Mouse (Mus musculus) megakaryocyte, adult 5-6 weeks (primary cell): ENCODE measurements around the gene Ercc6l. TPM values are rescaled to one million over a fixed set of nuclear protein-coding genes. Genes with fewer than 3 reads are reported as not detected.

Experiments
- ATAC-seq: 2 replicates; pipeline ENCODE4 v1.8.0; 2016; ENCODE audit warnings: mild to moderate bottlenecking, inconsistent platforms; ENCODE audit not compliant: poor library complexity, severe bottlenecking
- total RNA-seq, 2 experiments: library from RNA; stranded (forward) in 1 of 2; stranded (reverse) in 1 of 2; fragments of 153-499, 151-499 nt in 1 of 2; fragments of 221-1000, 200-1000 nt in 1 of 2; gene quantifications; 2 replicates each; pipeline versions ENCODE4 v1.2.3 to v1.2.4; 2015 to 2017

Ercc6l gene
- total RNA-seq (2015) (22.7 and 26.9 TPM in 2 replicates), total RNA-seq (2017) (28.5 and 29.9 TPM in 2 replicates)

DNA sequence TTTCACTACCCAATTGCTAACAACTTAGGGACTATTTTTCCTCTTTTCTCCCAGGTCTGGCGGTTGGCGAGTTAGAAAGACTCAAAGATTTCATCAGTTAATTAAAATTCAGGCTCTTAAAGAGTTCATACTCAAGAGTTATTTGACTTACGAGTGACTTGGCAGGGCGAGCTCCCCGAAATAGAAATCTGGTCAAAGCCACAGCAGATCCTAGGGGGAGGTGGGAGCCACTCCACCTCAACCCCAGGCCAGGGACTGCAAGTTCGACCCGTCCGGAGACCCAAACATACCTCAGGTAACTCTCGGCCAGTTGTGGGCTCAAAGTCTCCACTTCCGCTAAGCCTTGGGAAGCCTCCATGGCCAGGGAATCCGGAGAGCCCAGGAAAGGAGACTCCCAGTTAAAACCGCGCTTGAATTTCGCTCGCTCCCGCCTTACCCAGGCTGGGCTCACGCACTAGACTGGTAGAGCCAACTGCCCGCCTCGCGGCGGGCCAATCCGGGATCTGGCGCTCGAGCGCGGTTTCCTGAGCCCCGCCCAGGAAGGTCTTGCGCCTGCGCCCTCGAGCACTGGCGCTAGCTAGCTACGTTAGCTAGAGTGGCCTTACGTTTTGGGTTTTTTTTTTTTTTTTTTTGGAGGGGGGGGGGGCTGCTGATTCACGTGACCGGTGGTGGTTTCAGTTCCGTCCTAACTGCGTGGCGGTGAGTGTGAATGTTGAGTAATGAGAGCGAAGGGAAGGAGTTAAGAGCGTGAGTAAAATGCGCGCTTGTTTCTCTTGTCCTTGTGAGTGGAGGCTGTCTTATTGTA lies at the start of gene Ercc6l:
TSS of gene Ercc6l (minus strand) at position 474 of the 805 bp plus-strand sequence.
- ATAC-seq: peak; percentile 97

DNA sequence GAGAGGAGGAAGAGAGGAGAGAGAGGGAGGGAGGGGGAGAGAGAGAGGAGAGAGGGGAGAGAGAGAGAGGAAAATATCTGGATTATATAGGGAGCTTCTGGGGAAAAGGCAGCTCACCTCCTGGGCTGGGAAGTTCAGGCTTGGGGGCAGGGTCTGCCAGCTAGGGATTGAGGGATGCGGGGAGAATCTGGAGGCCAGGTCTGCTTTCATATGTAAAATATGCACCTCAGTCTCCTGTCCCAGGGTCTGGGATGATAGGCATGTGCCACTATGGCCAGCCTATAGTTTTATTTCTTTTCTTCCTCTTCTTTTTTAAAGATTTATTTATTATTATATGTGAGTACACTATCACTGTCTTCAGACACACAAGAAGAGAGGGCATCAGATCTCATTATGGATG lies 33.9 kb upstream of the Ercc6l start:
- no peak for ATAC-seq

DNA sequence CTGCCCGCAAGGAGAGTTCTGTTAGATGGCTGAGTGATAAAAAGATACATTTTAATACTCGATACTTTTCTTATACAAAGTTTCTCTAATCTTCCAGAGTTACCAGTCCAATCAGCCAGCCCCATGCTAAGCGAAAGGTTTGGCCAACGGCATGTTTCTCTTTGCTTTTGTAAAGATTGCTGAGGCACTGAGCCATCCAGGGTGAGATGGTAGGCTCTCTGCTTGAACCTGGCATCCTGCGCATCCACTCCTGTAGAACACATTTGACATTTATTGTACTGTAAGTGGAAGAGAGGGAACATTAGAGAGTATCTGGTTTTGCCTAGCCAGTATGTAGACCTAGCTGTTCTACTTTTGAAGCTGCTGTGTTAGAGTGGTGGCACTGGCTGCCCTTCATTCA lies 32.7 kb upstream of the Ercc6l start:
- ATAC-seq: no peak

DNA sequence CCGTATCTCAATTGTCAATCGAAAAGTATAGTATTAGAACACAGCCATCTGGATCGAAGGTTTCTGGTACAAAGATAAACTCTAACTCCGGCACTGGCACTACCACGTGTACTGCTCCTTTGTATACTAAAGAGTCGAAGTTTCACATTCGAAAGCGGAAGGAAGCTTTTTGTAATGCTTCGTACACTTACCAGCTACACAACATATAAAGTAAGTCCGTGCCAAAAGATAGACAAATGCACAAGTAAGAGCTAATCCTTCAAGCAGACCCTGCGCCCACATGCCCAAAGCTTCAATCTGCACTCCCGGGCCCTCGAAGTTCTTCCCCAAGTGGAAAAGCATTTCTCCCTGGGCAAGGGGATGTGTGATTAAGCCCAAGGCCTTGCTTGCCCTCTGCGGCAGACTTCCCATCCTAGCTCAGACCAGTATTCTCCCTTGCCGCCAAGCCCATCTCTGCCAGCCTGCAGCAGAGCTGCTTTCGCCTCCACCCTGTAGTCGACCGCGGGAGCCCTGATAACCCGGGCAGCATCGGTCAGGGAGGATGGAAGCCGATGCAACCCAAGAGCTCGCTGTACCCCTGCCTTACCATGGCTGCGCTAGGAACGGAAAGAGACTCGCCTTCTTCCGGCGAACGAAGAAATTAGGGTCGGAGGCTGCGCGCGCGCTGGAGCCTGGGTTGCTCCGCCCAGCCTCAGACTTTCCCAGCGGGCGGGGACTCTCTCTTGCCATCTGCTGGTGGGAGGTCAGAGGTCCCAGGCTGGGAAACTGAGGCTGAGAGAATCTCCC lies 32.0 kb upstream of the Ercc6l start, which contains the start of gene Rps4x:
TSS of gene Rps4x (minus strand) at position 683 of the 786 bp plus-strand sequence.
- ATAC-seq: peak; percentile 97

DNA sequence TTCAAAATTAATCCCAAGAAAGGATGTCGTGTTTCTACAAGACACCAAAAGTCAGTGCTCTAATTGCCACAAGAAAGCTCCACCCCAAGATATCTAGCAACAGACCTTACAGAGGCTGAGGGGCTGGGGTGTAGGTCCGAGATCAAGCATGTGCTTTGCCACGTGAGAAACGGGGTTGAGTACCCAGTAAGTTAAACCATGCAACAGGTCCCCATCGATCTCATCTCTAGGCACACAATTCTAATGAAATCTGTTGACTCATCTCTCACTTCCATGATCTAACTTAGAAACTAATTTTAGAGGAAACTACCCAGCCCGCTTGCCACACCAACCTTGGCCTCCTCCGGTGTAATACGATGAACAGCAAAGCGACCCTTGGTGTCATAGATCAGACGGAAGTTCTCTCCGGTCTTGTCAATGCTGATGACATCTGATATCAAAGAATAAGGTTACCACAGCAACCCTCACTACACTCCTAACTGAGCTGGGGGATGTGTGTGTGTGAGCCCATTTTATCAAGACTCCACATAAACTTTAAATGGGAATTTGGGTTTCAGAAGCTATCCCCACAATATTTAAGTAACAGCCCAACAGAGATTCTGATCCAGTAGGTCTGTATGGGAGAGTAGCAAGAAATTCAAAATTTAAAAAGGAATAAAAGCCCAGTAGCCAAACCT lies 30.3 kb upstream of the Ercc6l start:
- ATAC-seq: no peak

DNA sequence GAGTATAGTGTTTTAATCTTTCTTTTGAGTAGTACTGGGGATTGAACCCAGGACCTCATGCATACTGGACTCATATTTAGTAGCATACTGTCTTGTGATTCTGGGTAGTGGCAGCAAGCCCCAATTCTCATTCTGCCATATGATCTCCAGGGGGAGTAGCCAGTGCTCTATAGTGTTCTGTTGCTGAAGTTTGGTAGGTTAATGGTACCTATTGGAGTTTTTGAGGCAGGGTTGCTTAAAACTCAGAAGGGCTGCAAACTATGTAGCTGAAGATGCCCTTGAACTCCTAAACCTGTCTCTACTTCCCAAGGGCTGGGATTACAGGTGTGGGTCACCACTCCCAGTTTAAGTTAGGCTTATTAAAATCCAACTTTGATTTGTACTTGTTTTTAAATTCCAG lies 25.7 kb upstream of the Ercc6l start:
- no peak for ATAC-seq

DNA sequence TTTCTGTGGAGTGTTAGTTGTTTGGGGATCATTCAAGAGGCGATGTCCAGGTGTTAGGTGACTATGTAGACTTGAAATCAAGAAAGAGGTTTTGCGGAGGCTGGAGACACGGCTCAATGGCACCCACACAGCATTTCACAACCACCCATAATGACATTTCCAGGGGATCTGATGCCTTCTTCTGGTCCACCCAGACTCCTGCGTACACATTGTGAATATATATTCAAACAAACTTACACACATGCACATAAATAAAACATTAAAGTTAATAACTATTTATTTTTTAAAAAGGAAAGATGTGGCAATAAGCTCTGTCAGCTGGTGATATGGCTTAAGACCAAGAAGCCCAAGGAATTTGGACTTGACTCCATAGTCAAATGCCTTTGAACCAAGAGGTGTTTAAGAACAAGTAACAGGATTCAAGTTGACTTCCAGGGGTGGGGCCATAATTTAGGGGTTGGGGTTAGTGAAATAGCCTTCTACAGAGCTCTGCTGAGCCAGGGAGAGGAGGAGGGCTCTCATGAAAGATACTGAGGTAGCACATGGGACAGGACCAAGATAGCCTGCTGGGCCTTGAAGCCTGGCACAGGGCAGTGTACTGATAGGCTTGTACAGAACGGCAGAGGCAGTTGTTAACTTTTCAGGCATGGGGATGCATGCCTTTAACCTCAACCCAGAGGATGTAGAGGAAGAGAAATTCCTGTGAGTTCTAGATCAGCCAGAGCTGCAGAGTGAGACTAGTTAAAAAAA lies 18.8 kb upstream of the Ercc6l start:
- ATAC-seq: no peak

DNA sequence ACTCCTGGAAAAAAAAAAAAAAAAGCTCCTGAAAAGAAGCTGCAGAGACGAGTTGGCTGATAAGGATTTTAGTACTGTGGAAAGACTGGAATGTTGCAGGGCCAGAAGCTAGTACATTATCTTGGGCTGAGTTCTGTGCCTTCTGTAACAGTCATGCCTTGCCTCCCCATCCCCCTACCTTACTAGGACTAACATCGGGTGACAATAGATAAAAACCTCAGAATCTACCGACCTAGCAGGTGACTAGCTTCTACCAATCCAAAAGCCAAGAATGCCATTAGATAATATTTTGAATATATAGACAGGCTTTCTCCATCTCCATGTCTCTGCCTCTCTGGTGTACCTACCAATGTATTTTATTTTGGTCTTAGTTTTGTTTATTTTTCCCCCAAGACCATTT lies 14.0 kb upstream of the Ercc6l start:
- ATAC-seq: no peak

DNA sequence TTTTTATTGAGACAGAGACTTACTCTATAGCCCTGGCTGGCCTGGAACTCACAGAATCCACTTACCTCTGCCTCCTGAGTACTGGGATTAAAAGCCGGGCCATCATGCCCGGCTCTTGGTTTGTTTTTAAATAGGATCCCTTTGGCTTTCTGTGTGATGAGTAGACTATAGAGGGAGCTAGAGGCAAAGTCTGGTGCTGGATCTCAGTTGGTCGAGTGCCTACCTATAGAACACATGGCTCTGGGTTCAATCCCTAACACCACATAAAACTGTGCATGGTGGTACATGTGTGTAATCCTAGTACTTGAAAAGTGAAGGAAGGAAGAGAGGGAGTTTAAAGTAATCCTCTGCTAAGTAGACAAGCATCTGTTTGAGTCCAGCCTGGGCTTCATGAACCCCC lies 13.2 kb upstream of the Ercc6l start:
- ATAC-seq: no peak

DNA sequence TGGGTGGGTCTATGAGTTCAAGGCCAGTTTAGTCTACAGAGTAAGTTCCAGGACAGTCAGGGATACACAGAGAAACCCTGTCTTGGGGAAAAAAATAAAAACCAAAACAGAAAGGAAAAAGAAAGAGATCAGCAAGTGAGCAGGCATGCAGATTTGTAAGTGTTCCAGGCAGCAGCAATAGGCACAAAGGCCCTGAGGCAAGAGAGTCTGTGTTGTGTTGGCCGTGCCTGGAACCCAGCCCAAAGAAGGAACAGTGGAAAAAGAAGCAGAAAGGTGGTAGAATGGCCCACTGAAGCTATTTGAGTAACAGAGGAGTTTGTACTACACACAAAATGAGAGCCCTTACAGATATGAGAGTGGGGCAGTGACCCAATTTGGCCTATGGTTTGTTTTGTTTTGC lies 12.8 kb upstream of the Ercc6l start:
- no peak for ATAC-seq

DNA sequence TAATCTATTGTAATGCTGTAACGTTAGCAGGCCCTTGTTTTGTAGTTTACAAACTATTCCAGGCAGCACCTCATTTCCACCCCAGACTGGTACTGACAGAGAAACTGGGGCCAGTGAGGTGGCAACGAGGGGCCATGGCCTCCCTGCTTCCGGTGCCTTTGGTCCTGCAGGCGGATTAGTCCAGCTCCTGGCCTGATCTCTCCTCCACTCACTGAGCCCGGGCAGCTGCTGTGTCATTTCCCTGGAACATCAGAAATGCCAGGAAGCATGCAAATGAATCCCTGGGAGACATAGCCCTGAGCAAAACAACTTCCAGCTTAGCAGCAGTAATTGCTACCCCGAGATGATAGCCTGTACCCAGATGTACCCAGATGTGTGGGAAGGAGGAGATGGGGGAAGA lies 10.1 kb upstream of the Ercc6l start:
- no peak for ATAC-seq

DNA sequence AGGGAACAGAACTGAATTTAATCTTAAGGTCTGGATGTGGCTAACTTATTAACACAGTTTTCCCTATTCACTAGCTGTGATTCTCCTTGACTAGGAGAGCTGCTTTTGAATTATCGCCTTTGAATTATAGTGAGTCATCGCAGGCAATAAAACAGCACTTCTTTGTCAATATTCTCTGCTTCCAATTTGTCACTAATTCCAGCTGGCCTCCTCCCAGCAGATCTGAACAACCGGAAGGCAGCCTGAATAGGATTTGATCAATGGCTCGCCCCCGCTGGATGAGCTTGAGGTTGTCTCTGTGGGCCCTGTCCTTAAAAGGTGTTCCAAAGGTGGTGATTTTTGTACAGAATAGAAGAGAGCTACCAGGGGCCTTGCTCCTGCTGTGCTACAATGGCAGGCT lies 9.6 kb upstream of the Ercc6l start:
- no peak for ATAC-seq

DNA sequence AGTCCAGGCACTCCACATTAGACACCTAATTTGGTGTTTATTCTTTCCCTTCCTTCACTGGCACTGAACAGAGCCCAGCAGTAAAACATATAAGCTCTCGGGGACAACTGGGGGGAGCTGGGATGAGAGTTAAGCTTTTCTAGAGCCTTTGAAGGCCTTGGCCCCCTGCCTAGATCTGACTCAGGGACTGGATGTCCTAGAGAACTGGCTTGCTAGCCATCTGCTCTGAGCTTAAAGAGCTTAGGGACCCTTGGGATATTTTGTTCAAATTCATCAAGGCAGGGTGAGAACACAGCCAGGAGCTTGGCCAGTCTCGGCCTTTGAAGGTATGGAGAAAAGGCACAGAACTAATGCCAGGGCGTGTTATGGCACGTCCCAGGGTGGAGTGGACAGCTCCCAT lies 6.6 kb upstream of the Ercc6l start:
- no peak for ATAC-seq

DNA sequence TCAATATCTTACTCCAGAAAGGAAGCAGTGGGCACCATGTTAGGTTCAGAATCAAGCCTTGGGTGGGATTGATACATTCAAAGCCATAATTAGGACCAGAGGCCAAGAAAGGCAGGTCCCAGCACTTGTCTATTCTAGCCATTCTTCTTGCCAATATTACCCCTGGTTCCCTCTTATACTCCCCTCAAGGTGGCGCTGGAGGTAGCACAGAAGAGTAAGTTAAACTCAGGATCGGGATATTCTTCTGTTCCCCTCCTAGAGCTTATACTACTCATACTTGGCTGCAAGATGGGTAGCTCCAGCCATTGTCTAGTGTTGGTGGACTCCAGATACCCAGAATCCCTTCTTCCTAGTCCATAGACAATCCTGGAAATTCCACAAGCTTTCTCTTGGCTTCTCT lies 6.2 kb upstream of the Ercc6l start:
- ATAC-seq: 0 out of 2 replicates have a peak, but pooled peaks have one; percentile 33

DNA sequence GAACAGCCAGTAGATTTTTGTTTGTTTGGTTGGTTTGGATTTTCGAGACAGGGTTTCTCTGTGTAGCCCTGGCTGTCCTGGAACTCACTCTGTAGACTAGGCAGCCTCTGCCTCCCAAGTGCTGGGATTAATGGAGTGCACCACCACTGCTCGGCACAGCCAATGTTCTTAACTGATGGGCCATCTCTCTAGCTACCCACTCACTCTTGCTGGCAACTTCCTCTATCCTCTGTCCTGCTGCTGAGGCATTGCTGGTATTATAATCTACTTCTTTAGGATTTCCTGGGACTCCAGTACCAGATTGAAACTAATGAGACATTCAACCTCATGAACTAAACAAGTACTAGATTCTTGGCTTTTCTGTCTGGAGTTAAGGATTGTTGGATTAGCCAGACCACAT lies 3.6 kb upstream of the Ercc6l start:
- ATAC-seq: no peak

DNA sequence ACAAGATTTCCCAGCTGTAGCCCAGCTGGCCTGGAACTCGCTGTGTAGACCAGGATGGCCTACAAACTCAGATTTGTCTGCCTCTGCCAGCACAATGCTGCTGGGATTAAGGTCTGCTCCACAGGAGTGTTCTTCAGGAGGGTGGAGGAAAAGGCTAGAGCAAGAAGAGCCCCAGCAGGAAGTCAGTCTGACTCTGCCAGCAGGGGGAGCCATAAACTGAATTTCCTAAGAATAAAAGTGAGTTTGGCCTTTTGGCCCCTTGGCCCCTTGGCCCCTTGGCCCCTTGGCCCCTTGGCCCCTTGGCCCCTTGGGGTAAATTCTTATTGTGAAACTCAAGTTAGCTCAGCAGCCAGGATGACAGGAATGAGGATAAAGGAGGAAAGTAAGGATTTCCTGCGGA lies 2.9 kb upstream of the Ercc6l start:
- no peak for ATAC-seq

DNA sequence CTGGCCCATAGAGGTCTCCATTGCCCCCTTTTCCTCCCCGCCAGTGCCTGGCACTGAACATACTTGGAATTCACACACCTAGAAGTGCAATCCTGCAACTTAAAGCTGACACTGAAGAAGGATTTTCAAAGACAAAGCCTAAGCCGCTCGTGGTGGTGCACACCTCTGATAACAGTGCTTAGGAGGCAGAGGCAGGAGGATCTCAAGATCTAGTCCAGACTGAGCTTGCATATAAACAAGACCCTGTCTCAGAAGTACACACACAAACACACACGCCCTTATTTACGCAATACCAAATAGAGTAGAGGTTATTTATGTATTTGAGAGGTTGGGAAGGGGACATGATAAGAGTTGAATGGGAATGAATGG lies 516 bp upstream of the Ercc6l start:
- no peak for ATAC-seq

DNA sequence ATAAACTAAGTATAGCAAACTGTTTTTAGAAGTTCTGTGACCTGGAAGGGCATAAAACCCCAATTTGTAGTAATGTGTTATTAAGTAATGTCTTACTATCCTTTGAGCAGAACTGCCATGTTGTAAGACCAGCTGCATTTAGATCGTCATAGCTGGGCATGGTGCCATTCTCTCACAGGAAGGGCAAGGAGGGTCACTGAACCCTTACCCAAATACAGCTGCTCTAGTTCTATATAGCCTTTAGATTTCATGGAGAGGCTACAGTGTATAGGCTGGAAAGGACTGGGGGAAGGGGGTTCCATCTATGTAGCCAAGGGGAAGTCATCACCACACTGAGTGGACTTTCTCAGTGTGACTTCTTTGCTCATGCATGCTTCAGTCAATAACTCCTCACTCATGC lies 15.7 kb downstream of the Ercc6l start:
- ATAC-seq: no peak

DNA sequence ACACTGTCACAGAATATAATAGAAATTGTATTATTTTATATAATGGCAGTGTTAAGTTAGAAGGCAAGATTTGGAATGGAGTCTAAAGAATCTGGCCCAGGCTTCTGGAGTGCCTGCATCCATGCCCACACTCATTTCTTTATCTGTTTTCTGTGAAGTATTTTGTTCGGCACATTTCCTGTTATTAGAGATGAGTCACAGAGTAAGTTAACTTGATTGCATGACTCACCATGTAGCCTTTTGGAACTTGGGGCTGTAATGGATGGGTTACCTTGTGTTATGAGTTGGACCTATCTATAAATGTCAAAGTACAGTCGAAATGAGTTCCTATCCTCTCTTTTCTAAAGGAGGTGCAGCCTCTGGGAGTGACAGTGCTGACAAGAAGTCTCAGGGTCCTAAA lies 35.6 kb downstream of the Ercc6l start:
- ATAC-seq: no peak

DNA sequence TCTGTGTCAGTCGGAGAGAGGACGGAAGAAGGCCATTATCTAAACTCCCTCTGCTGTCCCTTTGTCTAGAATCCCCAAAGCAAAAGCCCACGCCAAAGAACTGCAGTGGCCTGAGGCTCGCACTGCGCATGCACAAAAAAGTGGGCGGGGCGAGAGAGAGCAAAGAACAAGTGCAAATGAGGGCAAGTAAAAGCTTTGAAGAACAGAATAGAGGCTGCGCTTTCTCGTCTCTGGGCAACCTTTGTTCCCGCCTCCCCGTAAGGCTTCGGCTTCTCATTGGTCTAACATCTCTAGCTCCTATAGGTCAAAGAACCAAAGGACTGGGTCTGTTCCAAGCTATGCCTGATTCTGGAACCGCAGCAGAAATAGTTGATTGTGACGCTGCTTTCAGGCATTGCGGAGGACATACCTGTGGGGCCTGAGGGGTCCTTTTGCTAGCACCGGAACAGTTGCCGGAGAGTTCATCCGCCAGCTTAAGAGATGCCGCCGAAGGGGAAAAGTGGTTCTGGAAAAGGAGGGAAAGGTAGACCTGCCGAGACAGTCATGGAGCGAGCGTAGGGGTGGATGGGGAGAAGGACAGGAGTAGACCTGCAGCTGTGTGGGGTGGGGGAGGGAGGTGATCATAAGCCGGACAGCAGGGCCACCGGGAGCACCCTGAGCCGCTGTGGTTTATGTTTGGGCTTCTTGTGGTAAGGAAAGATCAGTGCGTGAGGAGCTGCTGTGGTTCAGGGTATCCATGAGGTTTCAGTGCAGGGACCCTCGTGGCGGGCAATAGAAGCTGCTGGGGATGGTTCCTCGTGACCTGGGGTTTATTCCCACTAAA lies 37.6 kb downstream of the Ercc6l start, which contains the start of gene Pin4:
TSS of gene Pin4 (plus strand) at position 406 of the 823 bp plus-strand sequence.
- peak; percentile 99 for ATAC-seq
